Mouse (Mus musculus) MEL (cell line): ENCODE results near the gene Fam180a.

Experiments used
- CTCF ChIP-seq, 3 experiments: IDR thresholded peaks in 2 of 3; conservative IDR thresholded peaks in 1 of 3; 2 replicates each; pipeline ENCODE4 v1.5.1; 2011 to 2012; ENCODE audit warnings: low read length in 3 of 3, low read depth in 2 of 3, mild to moderate bottlenecking in 2 of 3, improper control_type of control experiment in 1 of 3, inconsistent platforms in 1 of 3, mixed read lengths in 1 of 3, moderate library complexity in 1 of 3; ENCODE audit not compliant: control insufficient read depth in 1 of 3, insufficient read depth in 1 of 3, poor library complexity in 1 of 3, severe bottlenecking in 1 of 3
- EP300 ChIP-seq, 2 experiments: IDR thresholded peaks; 2 replicates each; pipeline ENCODE4 v1.6.1; 2011; ENCODE audit warnings: improper control_type of control experiment in 2 of 2, low read length in 2 of 2, low read depth in 1 of 2, mild to moderate bottlenecking in 1 of 2
- NELFE ChIP-seq: IDR thresholded peaks from 2 replicates; pipeline ENCODE4 v1.6.1; 2011; ENCODE audit warnings: low read depth, low read length, improper control_type of control experiment
- POLR2A ChIP-seq, 2 experiments: IDR thresholded peaks; 2 replicates each; pipeline ENCODE4 v1.6.1; 2011 to 2012; ENCODE audit warnings: low read length in 2 of 2, mild to moderate bottlenecking in 2 of 2, control low read depth in 1 of 2, improper control_type of control experiment in 1 of 2, low read depth in 1 of 2, moderate library complexity in 1 of 2; ENCODE audit not compliant: control insufficient read depth in 1 of 2, insufficient read depth in 1 of 2, poor library complexity in 1 of 2
- TBP ChIP-seq: IDR thresholded peaks from 2 replicates; pipeline ENCODE4 v1.8.0; 2011; ENCODE audit warnings: low read depth, low read length, improper control_type of control experiment

GRCm38 (mm10) chr6:35308037-35308436 lies 17.9 kb downstream of the Fam180a start, which contains the start of gene Slc13a4:
- TF ChIP-seq CTCF (IDR thresholded peaks at IDR 0.05 in 2 of 3, conservative IDR thresholded peaks at IDR 0.05 in 1 of 3; ENCODE audit: control insufficient read depth in 1 of 3, insufficient read depth in 1 of 3, low read depth in 2 of 3, low read length in 3 of 3, poor library complexity in 1 of 3, severe bottlenecking in 1 of 3) (no peak), POLR2A (IDR thresholded peaks at IDR 0.05; ENCODE audit: control insufficient read depth in 1 of 2, insufficient read depth in 1 of 2, low read depth in 1 of 2, low read length in 2 of 2, poor library complexity in 1 of 2) (no peak), NELFE (no peak), EP300 (IDR thresholded peaks at IDR 0.05; ENCODE audit: low read depth in 1 of 2, low read length in 2 of 2) (no peak), TBP (no peak)
